Mouse (Mus musculus): ENCODE results near the gene Ergic2. TPM values are rescaled to one million over a fixed set of nuclear protein-coding genes. Genes with fewer than 3 reads are reported as not detected.

The Ergic2 gene
- polyA plus RNA-seq, 1 experiment from 2014 or later = 201 TPM

GRCm38 (mm10) chr6:148132314-148132713 is 79.9 kb downstream of the Ergic2 start:
- H3K4me3 ChIP-seq = no peak overlapping the region
- no peak overlapping the region for H3K27ac ChIP-seq
- no peaks in the 10 kb centered on the region for H3K27me3 ChIP-seq
- 78% methylated on average over 10 of the region's 10 CpGs for WGBS
- no peak overlapping the region for H3K9ac ChIP-seq
- no peak for ATAC-seq (ENCODE audit: borderline replicate concordance, extremely low read depth, low FRiP score, low TSS enrichment)
- H3K4me2 ChIP-seq = no peak overlapping the region
- H3K9me3 ChIP-seq = no peaks in the 10 kb centered on the region
- no peaks in the 10 kb centered on the region for H3K4me1 ChIP-seq
- no peaks in the 10 kb centered on the region for H3K36me3 ChIP-seq

Other genes starting within 250 kb of the Ergic2 start
- gene Far2, start 165.1 kb downstream of the Ergic2 start, polyA plus RNA-seq (2015; fragmentation: Nextera tagmentation; extraction: Ambion mirVana) = 8.1 and 8.5 TPM in 2 replicates
- 2.5 and 2.9 TPM in 2 replicates for gene Tmtc1, start 232.0 kb upstream of the Ergic2 start, polyA plus RNA-seq (2015; fragmentation: Nextera tagmentation; extraction: Ambion mirVana)

Data from lung, embryonic 15.5 days (tissue).